Mouse (Mus musculus) heart, embryonic 12.5 days (tissue): ENCODE results near the gene En1. TPM values are rescaled to one million over a fixed set of nuclear protein-coding genes. Genes with fewer than 3 reads are reported as not detected.
A peak's percentile ranks its signal among the peaks of the same experiment; 100 is the strongest.

ENCODE experiments used
- ATAC-seq: fragments of 200-750 bp; cut with Nextera tagmentation; 2 replicates; pipeline ENCODE4 v1.8.0; 2017; ENCODE audit warnings: moderate TSS enrichment, moderate library complexity; ENCODE audit not compliant: insufficient number of reproducible peaks, low FRiP score
- H3K27ac ChIP-seq: fragments of 300-500 bp; sonication (generic); 2 replicates; pipeline ENCODE4 v1.5.1; 2016; ENCODE audit warnings: mild to moderate bottlenecking, moderate library complexity; ENCODE audit not compliant: poor library complexity, severe bottlenecking
- H3K27me3 ChIP-seq: fragments of 300-500 bp; sonication (generic); replicated peaks from 2 replicates; pipeline ENCODE4 v1.6.1; 2016; ENCODE audit warnings: mild to moderate bottlenecking, moderate library complexity
- H3K36me3 ChIP-seq: fragments of 300-500 bp; sonication (generic); 2 replicates; pipeline ENCODE4 v1.6.1; 2016; ENCODE audit warnings: mild to moderate bottlenecking, moderate library complexity
- H3K4me1 ChIP-seq: fragments of 300-500 bp; sonication (generic); replicated peaks from 2 replicates; pipeline ENCODE4 v1.6.1; 2016; ENCODE audit warnings: mild to moderate bottlenecking
- H3K4me2 ChIP-seq: fragments of 300-500 bp; sonication (generic); 2 replicates; pipeline ENCODE4 v1.6.1; 2016; ENCODE audit warnings: mild to moderate bottlenecking, moderate library complexity
- H3K4me3 ChIP-seq: fragments of 300-500 bp; sonication (generic); 2 replicates; pipeline ENCODE4 v1.5.1; 2016; ENCODE audit warnings: mild to moderate bottlenecking
- H3K9ac ChIP-seq: fragments of 300-500 bp; sonication (generic); 2 replicates; pipeline ENCODE4 v1.6.1; 2016; ENCODE audit warnings: mild to moderate bottlenecking, moderate library complexity
- H3K9me3 ChIP-seq: fragments of 300-500 bp; sonication (generic); replicated peaks from 2 replicates; pipeline ENCODE4 v1.6.1; 2016; ENCODE audit warnings: mild to moderate bottlenecking, moderate library complexity
- WGBS: fragments of 180-500 bp; shearing (Covaris S2); methylation state at CpG from one replicate; pipeline ENCODE4 v1.1.7; 2016; 5-methylcytosine and 5-hydroxymethylcytosine counted together
- polyA plus RNA-seq: library from polyadenylated mRNA; unstranded; fragments of >200 nt; fragmentation: Nextera tagmentation; extraction: Ambion mirVana; gene quantifications from 2 replicates; pipeline ENCODE4 v1.2.1, GENCODE M21; 2016

Gene En1
- polyA plus RNA-seq, 1 experiment from 2014 or later: 0.06 TPM

GRCm38 (mm10) chr1:120613461-120614306, 11.5 kb downstream of the En1 start:
- peaks cover 16% of the 10 kb centered on the region for H3K4me1 ChIP-seq
- no peak overlapping the region for H3K27ac ChIP-seq
- H3K27me3 ChIP-seq: peaks cover 99% of the 10 kb centered on the region
- no peaks in the 10 kb centered on the region for H3K36me3 ChIP-seq
- H3K9ac ChIP-seq: no peak overlapping the region
- 2% methylated on average over 32 of the region's 32 CpGs for WGBS
- no peak for ATAC-seq
- no peaks in the 10 kb centered on the region for H3K9me3 ChIP-seq
- peak overlapping the region; percentile 42 for H3K4me2 ChIP-seq
- peak overlapping the region; percentile 24 for H3K4me3 ChIP-seq

GRCm38 (mm10) chr1:120614307-120615100, 12.3 kb downstream of the En1 start:
- Histone ChIP-seq H3K9ac (no peak overlapping the region), H3K4me3 (peak overlapping the region; percentile 24), H3K36me3 (no peaks in the 10 kb centered on the region), H3K4me2 (peak overlapping the region; percentile 42), H3K27ac (no peak overlapping the region), H3K9me3 (no peaks in the 10 kb centered on the region), H3K27me3 (peaks cover 97% of the 10 kb centered on the region), H3K4me1 (peaks cover 16% of the 10 kb centered on the region)
- under 1% methylated on average over 29 of the region's 30 CpGs for WGBS
- no peak for ATAC-seq

GRCm38 (mm10) chr1:120615521-120615920, 13.3 kb downstream of the En1 start:
- Histone ChIP-seq H3K4me1 (peaks cover 16% of the 10 kb centered on the region), H3K27ac (no peak overlapping the region), H3K9me3 (no peaks in the 10 kb centered on the region), H3K4me3 (no peak overlapping the region), H3K27me3 (peaks cover 97% of the 10 kb centered on the region), H3K36me3 (no peaks in the 10 kb centered on the region), H3K9ac (no peak overlapping the region), H3K4me2 (no peak overlapping the region)
- 1% methylated on average over 4 of the region's 4 CpGs for WGBS
- no peak for ATAC-seq

GRCm38 (mm10) chr1:120615927-120616326, 13.7 kb downstream of the En1 start:
- ATAC-seq: no peak
- no peak overlapping the region for H3K4me3 ChIP-seq
- no peak overlapping the region for H3K27ac ChIP-seq
- peaks cover 16% of the 10 kb centered on the region for H3K4me1 ChIP-seq
- no peak overlapping the region for H3K4me2 ChIP-seq
- no peak overlapping the region for H3K9ac ChIP-seq
- peaks cover 95% of the 10 kb centered on the region for H3K27me3 ChIP-seq
- H3K9me3 ChIP-seq: no peaks in the 10 kb centered on the region
- no peaks in the 10 kb centered on the region for H3K36me3 ChIP-seq
- WGBS: under 1% methylated on average over 9 of the region's 9 CpGs

- 31% methylated on average over 4 of the region's 5 CpGs for WGBS
- Histone ChIP-seq H3K36me3 (no peaks in the 10 kb centered on the region), H3K9me3 (no peaks in the 10 kb centered on the region), H3K27me3 (peaks cover 79% of the 10 kb centered on the region), H3K27ac (no peak overlapping the region), H3K4me2 (no peak overlapping the region), H3K9ac (no peak overlapping the region), H3K4me1 (no peaks in the 10 kb centered on the region), H3K4me3 (no peak overlapping the region)
- ATAC-seq: no peak
These were observed 19.2 kb downstream of the En1 start for GRCm38 (mm10) chr1:120621383-120621782.

- Histone ChIP-seq H3K27ac (no peak overlapping the region), H3K9me3 (no peaks in the 10 kb centered on the region), H3K4me2 (no peak overlapping the region), H3K4me3 (no peak overlapping the region), H3K9ac (no peak overlapping the region), H3K36me3 (no peaks in the 10 kb centered on the region), H3K4me1 (no peaks in the 10 kb centered on the region), H3K27me3 (peaks cover 46% of the 10 kb centered on the region)
- no peak for ATAC-seq
- 50% methylated on average over 11 of the region's 11 CpGs for WGBS
These were observed 24.9 kb downstream of the En1 start for GRCm38 (mm10) chr1:120626930-120627621.

GRCm38 (mm10) chr1:120627622-120628001, 25.4 kb downstream of the En1 start:
- no peaks in the 10 kb centered on the region for H3K36me3 ChIP-seq
- no peaks in the 10 kb centered on the region for H3K4me1 ChIP-seq
- H3K4me3 ChIP-seq: no peak overlapping the region
- ATAC-seq: no peak
- H3K9ac ChIP-seq: no peak overlapping the region
- WGBS: 69% methylated on average over 4 of the region's 4 CpGs
- H3K27ac ChIP-seq: no peak overlapping the region
- H3K9me3 ChIP-seq: no peaks in the 10 kb centered on the region
- no peak overlapping the region for H3K4me2 ChIP-seq
- H3K27me3 ChIP-seq: peaks cover 41% of the 10 kb centered on the region

- no peak overlapping the region for H3K9ac ChIP-seq
- WGBS: 51% methylated on average over 9 of the region's 9 CpGs
- H3K4me2 ChIP-seq: no peak overlapping the region
- H3K27me3 ChIP-seq: peaks cover 34% of the 10 kb centered on the region
- H3K4me1 ChIP-seq: no peaks in the 10 kb centered on the region
- H3K36me3 ChIP-seq: no peaks in the 10 kb centered on the region
- H3K4me3 ChIP-seq: no peak overlapping the region
- no peak overlapping the region for H3K27ac ChIP-seq
- ATAC-seq: no peak
- H3K9me3 ChIP-seq: no peaks in the 10 kb centered on the region
These were observed 26.6 kb downstream of the En1 start for GRCm38 (mm10) chr1:120628821-120629220.

GRCm38 (mm10) chr1:120643380-120643779, 41.2 kb downstream of the En1 start:
- no peak overlapping the region for H3K4me3 ChIP-seq

GRCm38 (mm10) chr1:120643848-120644711, 41.9 kb downstream of the En1 start:
- 22% methylated on average over 13 of the region's 13 CpGs for WGBS
- H3K36me3 ChIP-seq: no peaks in the 10 kb centered on the region
- ATAC-seq: no peak
- H3K27me3 ChIP-seq: peaks cover 5% of the 10 kb centered on the region; the same call in 1 of the 2 replicates
- H3K27ac ChIP-seq: no peak overlapping the region
- peak overlapping the region; percentile 42 for H3K4me2 ChIP-seq
- H3K4me1 ChIP-seq: 0 out of 2 replicates have a peak, but pooled peaks cover 12% of the 10 kb centered on the region
- no peaks in the 10 kb centered on the region for H3K9me3 ChIP-seq
- 0 out of 2 replicates have a peak overlapping the region, but pooled peaks have one; percentile 13 for H3K4me3 ChIP-seq
- H3K9ac ChIP-seq: no peak overlapping the region

More at GRCm38 (mm10) chr1:120643380-120643779, 41.2 kb downstream of the En1 start:
- peak overlapping the region; percentile 42 for H3K4me2 ChIP-seq
- no peaks in the 10 kb centered on the region for H3K9me3 ChIP-seq
- no peak overlapping the region for H3K9ac ChIP-seq
- peaks cover 5% of the 10 kb centered on the region; the same call in 1 of the 2 replicates for H3K27me3 ChIP-seq
- no peak overlapping the region for H3K27ac ChIP-seq
- H3K4me1 ChIP-seq: 0 out of 2 replicates have a peak, but pooled peaks cover 12% of the 10 kb centered on the region
- WGBS: 26% methylated on average over 10 of the region's 10 CpGs
- ATAC-seq: no peak
- H3K36me3 ChIP-seq: no peaks in the 10 kb centered on the region
